Mouse (Mus musculus) E14TG2a.4 (cell line): ENCODE measurements around the gene Slc11a1.

ENCODE experiments used
- CTCF ChIP-seq: conservative IDR thresholded peaks from 2 replicates; pipeline ENCODE4 v1.5.1; 2014; ENCODE audit warnings: low read length
- NANOG ChIP-seq: IDR thresholded peaks from 2 replicates; pipeline ENCODE4 v1.6.1; 2014; ENCODE audit warnings: borderline replicate concordance, low read length, mixed read lengths

DNA sequence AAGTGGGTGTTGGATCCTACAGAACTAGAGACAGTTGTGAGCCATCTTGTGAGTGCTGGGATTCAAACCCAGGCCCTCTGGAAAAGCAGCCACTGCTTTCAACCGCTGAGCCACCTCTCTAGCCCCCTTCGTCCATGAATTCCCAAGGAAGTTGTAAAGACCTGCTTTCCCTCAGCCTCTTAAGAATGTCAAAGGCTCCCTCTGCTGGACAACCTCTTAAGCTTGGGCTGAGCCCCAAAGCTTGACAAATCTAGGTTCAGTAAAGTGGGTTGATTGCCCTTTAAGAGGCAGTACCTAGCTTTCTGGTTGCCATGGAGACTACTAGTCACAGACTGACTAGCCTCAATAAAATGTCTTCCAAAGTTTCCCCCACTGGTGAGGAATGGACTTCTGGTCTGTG, 13.2 kb upstream of the Slc11a1 start, which contains the start of gene Catip:
- TF ChIP-seq CTCF: peak; percentile 84
- no peak for TF ChIP-seq NANOG
